Mouse (Mus musculus) right cerebral cortex, postnatal 14 days (tissue): ENCODE measurements around the gene Lpar2.

ENCODE experiments used
- DNase-seq: peaks from one replicate; pipeline ENCODE4 v3.0.0; 2022

The Lpar2 gene

GRCm38 (mm10) chr8:69870003-69870765 is 48.0 kb downstream of the Lpar2 start:
- no peak for DNase-seq

GRCm38 (mm10) chr8:69870907-69871306 is 48.7 kb downstream of the Lpar2 start:
- no peak for DNase-seq

- DNase-seq: peak; percentile 62
These were observed 51.9 kb downstream of the Lpar2 start for GRCm38 (mm10) chr8:69874155-69874554.

- no peak for DNase-seq
These were observed 52.4 kb downstream of the Lpar2 start for GRCm38 (mm10) chr8:69874654-69875053.

- DNase-seq: no peak
These were observed 53.9 kb downstream of the Lpar2 start for GRCm38 (mm10) chr8:69876097-69876496.

GRCm38 (mm10) chr8:69876967-69877366 is 54.7 kb downstream of the Lpar2 start:
- no peak for DNase-seq

- DNase-seq: no peak
These were observed 55.2 kb downstream of the Lpar2 start for GRCm38 (mm10) chr8:69877396-69877795.

- no peak for DNase-seq
These were observed 55.8 kb downstream of the Lpar2 start for GRCm38 (mm10) chr8:69877992-69878391.

GRCm38 (mm10) chr8:69879678-69880077 is 57.4 kb downstream of the Lpar2 start:
- DNase-seq: no peak
